ENCODE assay signal across 8 mouse cellular contexts in the genomic region with DNA sequence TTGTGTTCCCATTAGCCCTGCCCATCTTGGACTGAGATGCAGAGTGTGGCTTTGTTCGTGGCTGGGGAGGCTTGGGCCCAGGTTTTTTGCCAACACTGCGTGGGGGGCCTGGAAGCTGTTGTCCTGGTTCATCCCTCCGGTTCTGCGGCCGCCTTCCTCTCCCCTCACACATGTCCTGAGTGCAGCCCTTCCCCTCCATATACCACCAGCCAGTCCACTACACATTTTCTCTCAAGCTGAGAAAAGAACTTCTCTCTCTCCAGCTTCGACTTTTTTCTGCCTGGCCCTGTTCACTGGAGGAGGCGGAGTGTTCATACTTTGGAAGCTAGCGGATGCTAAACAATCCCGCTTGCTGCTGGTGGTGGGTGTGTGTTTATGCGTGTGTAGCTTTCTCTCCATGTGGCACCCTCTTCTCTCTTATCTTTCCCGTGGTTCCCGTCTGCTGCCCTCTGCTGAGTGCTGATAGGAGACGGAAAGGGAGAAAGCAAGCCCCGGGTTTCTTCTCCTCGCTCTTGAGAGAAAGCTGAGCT. TPM values are rescaled to one million over a fixed set of nuclear protein-coding genes. Genes with fewer than 3 reads are reported as not detected.
DNase-seq lines count a peak whose midpoint lies in the region; ATAC-seq and TF ChIP-seq lines count a peak whose summit lies in the region.

No protein-coding gene starts in this region.

- peak; percentile 45; the same call in 1 of the 2 replicates for TF ChIP-seq CTCF in hindbrain, postnatal 0 days (IDR thresholded peaks at IDR 0.05; ENCODE audit: low read depth)

- no peak overlapping the region for H3K9ac ChIP-seq in hindbrain, postnatal 0 days (replicated peaks; ENCODE audit: low read length)

- WGBS in hindbrain, postnatal 0 days: 20% methylated on average over 15 of the region's 15 CpGs

- peak; percentile 7 for DNase-seq in adrenal gland, postnatal 14 days
- no peak for DNase-seq in adrenal gland, postnatal 25 days
- DNase-seq in retina, postnatal 1 day: peak; percentile 51
- no peak for DNase-seq in retina, embryonic 14.5 days (ENCODE audit: low spot score)
- DNase-seq in hindbrain, postnatal 0 days (ENCODE audit: low spot score): peak; percentile 63
- DNase-seq in liver: peak; percentile 89
- peak; percentile 55 to 58 for DNase-seq in spleen, postnatal 14 days (ENCODE audit: low spot score in 2 of 2)
- DNase-seq in gastrocnemius, postnatal 14 days: no peak

- peak; percentile 42; the same call in 1 of the 2 replicates for ATAC-seq in hindbrain, postnatal 0 days

- intact Hi-C loops in gastrocnemius, postnatal 14 days (cut with DNase I; ENCODE audit: low total_unique reads): no loop called here

- H3K27me3 ChIP-seq in hindbrain, postnatal 0 days (ENCODE audit: insufficient read depth, low read length): no peaks in the 10 kb centered on the region

- no peaks in the 10 kb centered on the region for H3K36me3 ChIP-seq in hindbrain, postnatal 0 days (ENCODE audit: insufficient read depth, low read length)

- 0 out of 2 replicates have a peak, but pooled peaks cover 12% of the 10 kb centered on the region for H3K4me1 ChIP-seq in hindbrain, postnatal 0 days (ENCODE audit: insufficient read depth, low read length)

- H3K27ac ChIP-seq in hindbrain, postnatal 0 days: no peak overlapping the region

- no peak overlapping the region for H3K4me3 ChIP-seq in hindbrain, postnatal 0 days (ENCODE audit: low read length)

- H3K9me3 ChIP-seq in hindbrain, postnatal 0 days (ENCODE audit: low read length): no peaks in the 10 kb centered on the region

- H3K4me2 ChIP-seq in hindbrain, postnatal 0 days (ENCODE audit: low read depth, low read length): peak overlapping the region; percentile 27; the same call in 1 of the 2 replicates

RNA-seq across cellular contexts. Expression of a gene that starts 6.1 kb away (rescaled TPM):
- 39.8 and 46.4 TPM in 2 replicates for total RNA-seq in adrenal gland, postnatal 14 days (2021)
- total RNA-seq in adrenal gland, postnatal 25 days (2021): 52.7 and 55.6 TPM in 2 replicates
- total RNA-seq in hindbrain, postnatal 0 days (2014; rRNA removed): 20.3 and 23.2 TPM in 2 replicates
- 10.5 and 10.9 TPM in 2 replicates for polyA plus RNA-seq in hindbrain, postnatal 0 days (2015; fragmentation: Nextera tagmentation; extraction: Ambion mirVana)
- total RNA-seq in gastrocnemius, postnatal 14 days (2021): 10 to 100 TPM; 11.3 to 12.4 TPM

Comparison
In these comparisons a context has a peak if more than half of its experiments do, and no peak if none do; other contexts are left out.
1. DNase-seq: peak in adrenal gland, postnatal 14 days (single experiment), retina, postnatal 1 day (single experiment), hindbrain, postnatal 0 days (single experiment), liver (single experiment) and spleen, postnatal 14 days (2 of 2); none in adrenal gland, postnatal 25 days (single experiment), retina, embryonic 14.5 days (single experiment) and gastrocnemius, postnatal 14 days (single experiment).